Mouse (Mus musculus) E14TG2a.4 (cell line): ENCODE measurements at regions not wholly inside any gene's neighbourhood (a gene's known extent, or its start where the extent isn't known, plus 50 kb on each side); places are given as distances from the start of the nearest gene placed in this dataset.

Source experiments
- H3K27me3 ChIP-seq: 2 replicates; pipeline ENCODE4 v1.6.1; 2014; ENCODE audit warnings: low read length, control low read depth; ENCODE audit not compliant: insufficient read depth
- H3K36me3 ChIP-seq: 2 replicates; pipeline ENCODE4 v1.6.1; 2014; ENCODE audit warnings: low read length, control low read depth; ENCODE audit not compliant: insufficient read depth
- H3K4me1 ChIP-seq: replicated peaks from 2 replicates; pipeline ENCODE4 v1.6.1; 2014; ENCODE audit warnings: low read depth, low read length, control low read depth
- H3K4me3 ChIP-seq: replicated peaks from 2 replicates; pipeline ENCODE4 v1.5.1; 2014; ENCODE audit warnings: mild to moderate bottlenecking, low read length
- H3K9me3 ChIP-seq: 2 replicates; pipeline ENCODE4 v1.6.1; 2014; ENCODE audit warnings: low read length, control low read depth
- CTCF ChIP-seq: conservative IDR thresholded peaks from 2 replicates; pipeline ENCODE4 v1.5.1; 2014; ENCODE audit warnings: low read length
- NANOG ChIP-seq: IDR thresholded peaks from 2 replicates; pipeline ENCODE4 v1.6.1; 2014; ENCODE audit warnings: borderline replicate concordance, low read length, mixed read lengths
- POU5F1 ChIP-seq: IDR thresholded peaks from 2 replicates; pipeline ENCODE4 v1.6.1; 2014; ENCODE audit warnings: low read length, borderline replicate concordance

DNA sequence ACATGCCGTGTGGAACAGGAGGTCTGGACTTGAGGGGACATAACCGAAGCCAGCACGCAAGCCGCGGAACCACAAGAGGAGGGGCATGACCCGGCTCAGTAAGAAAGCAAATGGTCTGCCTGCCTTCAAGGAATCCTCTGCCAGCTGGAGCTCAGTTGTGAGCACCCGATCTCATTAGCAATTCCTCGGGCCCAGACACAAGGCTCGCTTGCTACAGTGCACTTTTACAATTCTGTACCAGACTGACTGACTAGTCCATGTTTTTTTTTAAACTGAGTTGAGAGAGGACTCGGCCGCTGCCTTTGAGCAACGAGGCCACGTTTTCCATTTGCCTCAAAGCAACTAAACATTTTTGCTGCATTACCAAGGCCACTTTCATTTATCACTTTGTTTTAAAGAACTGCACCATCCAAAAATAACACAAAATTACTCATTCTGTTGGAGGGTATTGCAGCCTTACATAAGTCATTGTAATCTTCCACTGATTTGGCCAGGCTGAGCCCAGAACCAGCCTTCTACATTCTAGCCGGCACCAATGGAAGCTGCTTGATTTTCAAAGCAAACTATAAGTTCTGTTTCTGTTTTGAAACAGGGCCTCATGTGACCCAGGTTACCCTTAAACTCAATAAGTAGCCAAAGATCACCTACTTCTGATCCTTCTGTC, 245.9 kb upstream of the Tsc22d2 start:
- Histone ChIP-seq H3K27me3 (no peaks in the 10 kb centered on the region), H3K4me1 (peaks cover 8% of the 10 kb centered on the region; the same call in 1 of the 2 replicates), H3K36me3 (no peaks in the 10 kb centered on the region), H3K4me3 (no peak overlapping the region), H3K9me3 (no peaks in the 10 kb centered on the region)
- TF ChIP-seq CTCF (no peak), NANOG (no peak), POU5F1 (no peak)

DNA sequence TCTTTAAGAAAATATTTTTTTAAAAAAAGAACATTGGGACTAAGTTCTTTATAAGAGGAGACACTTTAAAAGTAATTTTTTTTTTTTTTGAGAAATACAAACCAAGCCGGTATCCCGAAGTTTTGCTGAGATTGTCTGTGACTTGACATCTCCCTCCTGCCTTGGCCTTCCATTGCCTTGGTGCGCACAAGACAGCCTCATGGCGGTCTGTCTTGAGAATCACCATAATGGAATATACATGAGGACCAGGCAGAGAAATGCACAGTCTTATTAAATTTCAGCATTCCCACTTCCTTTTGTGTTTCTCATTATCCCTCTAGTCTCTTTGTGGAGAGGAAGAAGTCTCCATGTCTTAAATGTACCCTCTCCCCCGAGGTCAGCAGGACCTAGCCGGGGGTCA, 244.7 kb upstream of the Tsc22d2 start:
- Histone ChIP-seq H3K9me3 (no peaks in the 10 kb centered on the region), H3K4me1 (peaks cover 5% of the 10 kb centered on the region; the same call in 1 of the 2 replicates), H3K4me3 (no peak overlapping the region), H3K36me3 (no peaks in the 10 kb centered on the region), H3K27me3 (no peaks in the 10 kb centered on the region)
- TF ChIP-seq NANOG (no peak), CTCF (no peak), POU5F1 (no peak)

GRCm38 (mm10) chr3:58172096-58172495, 242.4 kb upstream of the Tsc22d2 start:
- no peak for TF ChIP-seq NANOG
- no peak for TF ChIP-seq POU5F1
- TF ChIP-seq CTCF, result no peak
- H3K4me3 ChIP-seq, result no peak overlapping the region
- H3K9me3 ChIP-seq, result no peaks in the 10 kb centered on the region
- H3K27me3 ChIP-seq, result no peaks in the 10 kb centered on the region
- no peaks in the 10 kb centered on the region for H3K36me3 ChIP-seq
- peaks cover 5% of the 10 kb centered on the region; the same call in 1 of the 2 replicates for H3K4me1 ChIP-seq

GRCm38 (mm10) chr3:58173821-58174220, 240.7 kb upstream of the Tsc22d2 start:
- no peaks in the 10 kb centered on the region for H3K4me1 ChIP-seq
- no peak overlapping the region for H3K4me3 ChIP-seq
- H3K36me3 ChIP-seq, result no peaks in the 10 kb centered on the region
- H3K27me3 ChIP-seq, result no peaks in the 10 kb centered on the region
- no peaks in the 10 kb centered on the region for H3K9me3 ChIP-seq
- TF ChIP-seq POU5F1, result no peak
- TF ChIP-seq CTCF, result no peak
- TF ChIP-seq NANOG, result no peak

GRCm38 (mm10) chr3:58181715-58182114, 232.8 kb upstream of the Tsc22d2 start:
- no peaks in the 10 kb centered on the region for H3K9me3 ChIP-seq
- 0 out of 2 replicates have a peak, but pooled peaks have one; percentile 15 for TF ChIP-seq NANOG
- no peak for TF ChIP-seq POU5F1
- peaks cover 12% of the 10 kb centered on the region for H3K4me1 ChIP-seq
- H3K36me3 ChIP-seq, result no peaks in the 10 kb centered on the region
- H3K27me3 ChIP-seq, result no peaks in the 10 kb centered on the region
- no peak overlapping the region for H3K4me3 ChIP-seq

DNA sequence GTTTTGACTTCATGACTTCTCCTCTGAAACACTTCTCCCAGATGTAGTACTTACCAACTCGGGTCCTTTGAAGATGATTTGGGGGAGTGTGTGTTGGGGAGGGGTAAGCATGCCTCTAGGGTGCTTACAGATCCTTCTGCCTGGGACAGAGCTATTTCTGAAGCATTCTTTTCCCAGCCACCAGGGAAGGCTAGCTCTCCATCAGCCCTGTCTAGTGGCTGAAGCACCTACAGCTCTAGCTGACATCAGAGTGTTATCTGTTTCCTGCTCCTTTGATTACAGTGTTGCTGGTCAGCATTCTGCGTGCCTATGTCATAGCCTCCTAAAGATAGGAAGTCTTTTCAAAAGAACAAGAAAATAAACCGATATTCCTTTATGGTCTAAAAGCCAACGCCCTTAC, 232.2 kb upstream of the Tsc22d2 start:
- H3K4me1 ChIP-seq, result peaks cover 12% of the 10 kb centered on the region
- no peaks in the 10 kb centered on the region for H3K9me3 ChIP-seq
- no peak for TF ChIP-seq CTCF
- TF ChIP-seq POU5F1, result no peak
- no peak for TF ChIP-seq NANOG
- no peaks in the 10 kb centered on the region for H3K27me3 ChIP-seq
- H3K36me3 ChIP-seq, result no peaks in the 10 kb centered on the region
- no peak overlapping the region for H3K4me3 ChIP-seq

- H3K27me3 ChIP-seq, result no peaks in the 10 kb centered on the region
- no peak overlapping the region for H3K4me3 ChIP-seq
Observed at GRCm38 (mm10) chr3:58183279-58183678, 231.2 kb upstream of the Tsc22d2 start.

DNA sequence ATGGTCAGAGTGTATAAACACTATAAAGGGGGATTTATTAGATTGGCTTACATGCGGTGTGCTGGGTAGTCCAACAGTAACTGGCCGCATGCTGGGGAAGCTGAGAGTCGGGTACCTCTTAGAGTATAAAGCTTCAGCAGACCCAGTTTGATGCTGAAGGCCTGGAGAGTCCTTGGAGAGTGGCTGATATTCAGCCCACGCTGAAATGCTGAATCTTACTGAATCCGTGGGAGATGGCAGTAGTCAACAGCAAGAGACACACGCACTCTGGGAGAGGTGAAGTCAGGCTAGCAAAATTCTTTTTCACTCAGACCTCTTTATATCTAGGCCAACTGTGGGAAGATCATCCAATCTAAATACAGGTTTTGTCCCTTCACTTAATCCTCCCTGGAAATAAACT, 214.1 kb upstream of the Tsc22d2 start:
- Histone ChIP-seq H3K4me1 (no peaks in the 10 kb centered on the region), H3K36me3 (no peaks in the 10 kb centered on the region), H3K27me3 (no peaks in the 10 kb centered on the region), H3K9me3 (no peaks in the 10 kb centered on the region), H3K4me3 (no peak overlapping the region)
- TF ChIP-seq CTCF (no peak), NANOG (no peak), POU5F1 (no peak)

More at GRCm38 (mm10) chr3:58183279-58183678, 231.2 kb upstream of the Tsc22d2 start:
- Histone ChIP-seq H3K4me1 (peaks cover 12% of the 10 kb centered on the region), H3K36me3 (no peaks in the 10 kb centered on the region), H3K9me3 (no peaks in the 10 kb centered on the region)
- TF ChIP-seq NANOG (no peak), CTCF (no peak), POU5F1 (no peak)

- no peaks in the 10 kb centered on the region for H3K36me3 ChIP-seq
- no peaks in the 10 kb centered on the region for H3K9me3 ChIP-seq
- no peaks in the 10 kb centered on the region for H3K4me1 ChIP-seq
- no peaks in the 10 kb centered on the region for H3K27me3 ChIP-seq
- H3K4me3 ChIP-seq, result no peak overlapping the region
- TF ChIP-seq NANOG (no peak), CTCF (no peak), POU5F1 (no peak)
Observed at GRCm38 (mm10) chr3:58202816-58203215, 211.7 kb upstream of the Tsc22d2 start.
